8 mouse cellular contexts compared by ENCODE assay signal in the genomic region with DNA sequence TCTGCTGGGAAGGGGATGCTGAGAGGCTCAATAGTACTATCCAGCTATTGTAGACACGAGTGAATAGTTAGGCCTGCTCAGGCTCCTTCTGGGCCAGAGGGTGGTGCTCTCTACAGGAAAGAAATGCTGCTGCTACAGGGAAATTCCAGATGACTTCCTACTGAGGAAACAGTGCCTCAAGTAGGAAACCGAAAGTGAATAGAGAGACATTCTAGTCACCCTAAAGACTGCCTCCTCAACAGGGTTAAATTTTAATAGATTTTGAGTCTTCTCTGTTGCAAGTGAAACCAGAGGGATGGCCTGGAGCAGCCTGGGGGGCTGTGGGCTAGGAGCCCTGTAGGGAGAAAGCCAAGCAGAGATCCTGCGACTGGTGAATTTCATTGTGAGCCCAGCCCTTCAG. TPM values are rescaled to one million over a fixed set of nuclear protein-coding genes. Genes with fewer than 3 reads are reported as not detected.
DNase-seq lines count a peak whose midpoint lies in the region; ATAC-seq lines count a peak whose summit lies in the region.

No protein-coding gene starts in this region.

- 0% methylated on average over 3 of the region's 3 CpGs for WGBS in macrophage (ENCODE audit: missing documents)

- H3K36me3 ChIP-seq in macrophage (ENCODE audit: inconsistent target): peaks cover 36% of the 10 kb centered on the region

- peaks cover 85% of the 10 kb centered on the region for H3K79me2 ChIP-seq in macrophage (ENCODE audit: inconsistent target)

- H3K4me3 ChIP-seq in macrophage (ENCODE audit: inconsistent target): peak overlapping the region; percentile 70

- DNase-seq in gastrocnemius, postnatal 25 days: peak; percentile 23
- no peak for DNase-seq in gastrocnemius, postnatal 10 days
- peak; percentile 61 for DNase-seq in kidney, adult 9 months
- no peak for DNase-seq in ovary, postnatal 10 days (ENCODE audit: low spot score)
- no peak for DNase-seq in right cerebral cortex, postnatal 14 days
- no peak for DNase-seq in urinary bladder, postnatal 36 days (ENCODE audit: low spot score in 2 of 2)

- H3K27ac ChIP-seq in macrophage: peak overlapping the region; percentile 90

- peak; percentile 57 for ATAC-seq in common myeloid progenitor, adult 5-6 weeks (replicated peaks; ENCODE audit: low read depth, poor library complexity, severe bottlenecking)

RNA-seq across cellular contexts. Expression of gene Parp14, which starts 2.2 kb away (rescaled TPM):
- 1 to 10 TPM; 3.2 to 3.3 TPM for total RNA-seq in gastrocnemius, postnatal 25 days (2021)
- 1 to 10 TPM; 3.6 to 4.5 TPM for total RNA-seq in gastrocnemius, postnatal 10 days (2021)
- 16.1 and 20.6 TPM in 2 replicates for total RNA-seq in common myeloid progenitor, adult 5-6 weeks (2017)
- total RNA-seq in macrophage (2018; cell fraction: chromatin; rRNA removed): 1,000 to 10,000 TPM in 20 of 26 experiments, 100 to 1,000 TPM in 6; 599 to 5,967 (median 2,262) TPM
- total RNA-seq in macrophage (2018; cell fraction: cytosol; rRNA removed): 100 to 1,000 TPM; 159 to 682 (median 357) TPM
- 1,000 to 10,000 TPM in 18 of 26 experiments, 100 to 1,000 TPM in 8; 325 to 4,265 (median 1,698) TPM for total RNA-seq in macrophage (2018; cell fraction: nucleus; rRNA removed)
- 96.5 to 226 TPM (median 116 TPM) in 3 replicates for polyA plus RNA-seq in macrophage (2018)

Comparison
In these comparisons a context has a peak if more than half of its experiments do, and no peak if none do; other contexts are left out.
1. DNase-seq: peak in gastrocnemius, postnatal 25 days (single experiment) and kidney, adult 9 months (single experiment); none in gastrocnemius, postnatal 10 days (single experiment), ovary, postnatal 10 days (single experiment), right cerebral cortex, postnatal 14 days (single experiment) and urinary bladder, postnatal 36 days (0 of 2).